Mouse (Mus musculus) ES-E14 (cell line): ENCODE measurements around the gene Mau2.
"Not testable (repeated sequence)": the region's sequence is repeated elsewhere in the genome, so short reads cannot be mapped to it uniquely, and the experiment has no call there.

Experiments used
- CHD2 ChIP-seq: IDR thresholded peaks from 2 replicates; pipeline ENCODE4 v1.6.1; 2014; ENCODE audit warnings: mild to moderate bottlenecking, low read depth, low read length, inconsistent platforms
- HCFC1 ChIP-seq: IDR thresholded peaks from 2 replicates; pipeline ENCODE4 v1.6.1; 2012; ENCODE audit warnings: low read length, inconsistent platforms, borderline replicate concordance; ENCODE audit not compliant: insufficient read depth
- MAFK ChIP-seq: IDR thresholded peaks from 2 replicates; pipeline ENCODE4 v1.6.1; 2014; ENCODE audit warnings: mild to moderate bottlenecking, low read depth, low read length, inconsistent platforms; ENCODE audit not compliant: insufficient read depth
- ZNF384 ChIP-seq: IDR thresholded peaks from 2 replicates; pipeline ENCODE4 v1.6.1; 2012; ENCODE audit warnings: low read depth, low read length, inconsistent platforms

DNA sequence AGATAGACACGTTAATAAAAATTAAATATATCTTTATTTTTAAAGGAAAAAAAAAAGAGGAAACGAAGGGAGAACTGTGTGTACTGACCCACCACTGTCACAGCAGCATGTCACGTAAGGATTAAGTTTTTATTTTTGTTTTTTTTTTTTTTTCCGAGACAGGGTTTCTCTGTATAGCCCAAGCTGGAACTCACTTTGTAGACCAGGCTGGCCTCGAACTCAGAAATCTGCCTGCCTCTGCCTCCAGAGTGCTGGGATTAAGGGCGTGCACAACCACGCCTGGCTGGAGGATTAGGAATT, 40.7 kb downstream of the Mau2 start:
- TF ChIP-seq ZNF384, MAFK, CHD2, HCFC1: not testable (repeated sequence)
